Mouse (Mus musculus): ENCODE data around the gene Snx20. TPM values are rescaled to one million over a fixed set of nuclear protein-coding genes. Genes with fewer than 3 reads are reported as not detected.

Gene Snx20
- polyA plus RNA-seq, 1 experiment from 2014 or later = 0.83 TPM

GRCm38 (mm10) chr8:88621408-88621807 lies 14.5 kb downstream of the Snx20 start:
- Histone ChIP-seq H3K27ac (ENCODE audit: low read depth, low read length) (no peak overlapping the region), H3K36me3 (ENCODE audit: control insufficient read depth, insufficient read depth, low read length) (no peaks in the 10 kb centered on the region), H3K4me3 (ENCODE audit: low read depth, low read length) (no peak overlapping the region), H3K4me1 (replicated peaks; ENCODE audit: control insufficient read depth, insufficient read depth, low read length) (no peaks in the 10 kb centered on the region), H3K27me3 (ENCODE audit: control insufficient read depth, insufficient read depth, low read length) (peaks cover 4% of the 10 kb centered on the region), H3K9me3 (ENCODE audit: control insufficient read depth, low read length) (no peaks in the 10 kb centered on the region), H3K9ac (ENCODE audit: low read length) (no peak overlapping the region), H3K4me2 (ENCODE audit: low read depth, low read length, severe bottlenecking) (0 out of 2 replicates have a peak overlapping the region, but pooled peaks have one; percentile 2)
- WGBS = 2% methylated on average over 8 of the region's 8 CpGs
- ATAC-seq (replicated peaks; ENCODE audit: low FRiP score) (no peak), DNase-seq (ENCODE audit: low spot score) (peak; percentile 85)

GRCm38 (mm10) chr8:88620931-88621330 lies 15.0 kb downstream of the Snx20 start:
- no peaks in the 10 kb centered on the region for H3K36me3 ChIP-seq (ENCODE audit: control insufficient read depth, insufficient read depth, low read length)
- no peak overlapping the region for H3K4me3 ChIP-seq (ENCODE audit: low read depth, low read length)
- DNase-seq (ENCODE audit: low spot score) = no peak
- ATAC-seq (replicated peaks; ENCODE audit: low FRiP score) = no peak
- no peaks in the 10 kb centered on the region for H3K4me1 ChIP-seq (replicated peaks; ENCODE audit: control insufficient read depth, insufficient read depth, low read length)
- H3K4me2 ChIP-seq (ENCODE audit: low read depth, low read length, severe bottlenecking) = no peak overlapping the region
- H3K9ac ChIP-seq (ENCODE audit: low read length) = no peak overlapping the region
- WGBS = 77% methylated on average over 5 of the region's 5 CpGs
- H3K27ac ChIP-seq (ENCODE audit: low read depth, low read length) = no peak overlapping the region
- no peaks in the 10 kb centered on the region for H3K9me3 ChIP-seq (ENCODE audit: control insufficient read depth, low read length)
- H3K27me3 ChIP-seq (ENCODE audit: control insufficient read depth, insufficient read depth, low read length) = no peaks in the 10 kb centered on the region

- no peak overlapping the region for H3K4me2 ChIP-seq (ENCODE audit: low read depth, low read length, severe bottlenecking)
- H3K4me3 ChIP-seq (ENCODE audit: low read depth, low read length) = no peak overlapping the region
- H3K9me3 ChIP-seq (ENCODE audit: control insufficient read depth, low read length) = no peaks in the 10 kb centered on the region
- H3K27me3 ChIP-seq (ENCODE audit: control insufficient read depth, insufficient read depth, low read length) = no peaks in the 10 kb centered on the region
- no peaks in the 10 kb centered on the region for H3K36me3 ChIP-seq (ENCODE audit: control insufficient read depth, insufficient read depth, low read length)
- no peak overlapping the region for H3K9ac ChIP-seq (ENCODE audit: low read length)
- no peaks in the 10 kb centered on the region for H3K4me1 ChIP-seq (replicated peaks; ENCODE audit: control insufficient read depth, insufficient read depth, low read length)
- DNase-seq (ENCODE audit: low spot score) = no peak
- no peak overlapping the region for H3K27ac ChIP-seq (ENCODE audit: low read depth, low read length)
- WGBS = 88% methylated on average over 3 of the region's 3 CpGs
- no peak for ATAC-seq (replicated peaks; ENCODE audit: low FRiP score)
These were observed 16.4 kb downstream of the Snx20 start for GRCm38 (mm10) chr8:88619513-88619912.

GRCm38 (mm10) chr8:88618612-88619011 lies 17.3 kb downstream of the Snx20 start:
- Histone ChIP-seq H3K9ac (ENCODE audit: low read length) (no peak overlapping the region), H3K4me2 (ENCODE audit: low read depth, low read length, severe bottlenecking) (no peak overlapping the region), H3K27me3 (ENCODE audit: control insufficient read depth, insufficient read depth, low read length) (no peaks in the 10 kb centered on the region), H3K4me1 (replicated peaks; ENCODE audit: control insufficient read depth, insufficient read depth, low read length) (no peaks in the 10 kb centered on the region), H3K4me3 (ENCODE audit: low read depth, low read length) (no peak overlapping the region), H3K36me3 (ENCODE audit: control insufficient read depth, insufficient read depth, low read length) (no peaks in the 10 kb centered on the region), H3K9me3 (ENCODE audit: control insufficient read depth, low read length) (no peaks in the 10 kb centered on the region), H3K27ac (ENCODE audit: low read depth, low read length) (no peak overlapping the region)
- WGBS = 84% methylated on average over 5 of the region's 5 CpGs
- ATAC-seq (replicated peaks; ENCODE audit: low FRiP score) (no peak), DNase-seq (ENCODE audit: low spot score) (no peak)

- WGBS = 84% methylated on average over 5 of the region's 5 CpGs
These were observed 20.9 kb downstream of the Snx20 start for GRCm38 (mm10) chr8:88614981-88615380.

GRCm38 (mm10) chr8:88610271-88610670 lies 25.7 kb downstream of the Snx20 start:
- no peak for DNase-seq (ENCODE audit: low spot score)
- no peaks in the 10 kb centered on the region for H3K36me3 ChIP-seq (ENCODE audit: control insufficient read depth, insufficient read depth, low read length)
- WGBS = 63% methylated on average over 6 of the region's 6 CpGs
- ATAC-seq (replicated peaks; ENCODE audit: low FRiP score) = no peak
- no peaks in the 10 kb centered on the region for H3K27me3 ChIP-seq (ENCODE audit: control insufficient read depth, insufficient read depth, low read length)
- H3K9ac ChIP-seq (ENCODE audit: low read length) = no peak overlapping the region
- peaks cover 2% of the 10 kb centered on the region; the same call in 1 of the 2 replicates for H3K4me1 ChIP-seq (replicated peaks; ENCODE audit: control insufficient read depth, insufficient read depth, low read length)
- no peak overlapping the region for H3K4me3 ChIP-seq (ENCODE audit: low read depth, low read length)
- H3K9me3 ChIP-seq (ENCODE audit: control insufficient read depth, low read length) = no peaks in the 10 kb centered on the region
- no peak overlapping the region for H3K4me2 ChIP-seq (ENCODE audit: low read depth, low read length, severe bottlenecking)
- no peak overlapping the region for H3K27ac ChIP-seq (ENCODE audit: low read depth, low read length)

More at GRCm38 (mm10) chr8:88614981-88615380, 20.9 kb downstream of the Snx20 start:
- Histone ChIP-seq H3K4me2 (ENCODE audit: low read depth, low read length, severe bottlenecking) (no peak overlapping the region), H3K36me3 (ENCODE audit: control insufficient read depth, insufficient read depth, low read length) (no peaks in the 10 kb centered on the region), H3K4me3 (ENCODE audit: low read depth, low read length) (no peak overlapping the region), H3K9me3 (ENCODE audit: control insufficient read depth, low read length) (no peaks in the 10 kb centered on the region), H3K9ac (ENCODE audit: low read length) (no peak overlapping the region), H3K27ac (ENCODE audit: low read depth, low read length) (no peak overlapping the region), H3K27me3 (ENCODE audit: control insufficient read depth, insufficient read depth, low read length) (no peaks in the 10 kb centered on the region), H3K4me1 (replicated peaks; ENCODE audit: control insufficient read depth, insufficient read depth, low read length) (no peaks in the 10 kb centered on the region)
- DNase-seq (ENCODE audit: low spot score) (no peak), ATAC-seq (replicated peaks; ENCODE audit: low FRiP score) (no peak)

GRCm38 (mm10) chr8:88609036-88609435 lies 26.9 kb downstream of the Snx20 start:
- no peaks in the 10 kb centered on the region for H3K36me3 ChIP-seq (ENCODE audit: control insufficient read depth, insufficient read depth, low read length)
- 73% methylated on average over 8 of the region's 8 CpGs for WGBS
- no peak overlapping the region for H3K9ac ChIP-seq (ENCODE audit: low read length)
- H3K27me3 ChIP-seq (ENCODE audit: control insufficient read depth, insufficient read depth, low read length) = no peaks in the 10 kb centered on the region
- H3K4me2 ChIP-seq (ENCODE audit: low read depth, low read length, severe bottlenecking) = no peak overlapping the region
- H3K4me1 ChIP-seq (replicated peaks; ENCODE audit: control insufficient read depth, insufficient read depth, low read length) = peaks cover 3% of the 10 kb centered on the region; the same call in 1 of the 2 replicates
- DNase-seq (ENCODE audit: low spot score) (no peak), ATAC-seq (replicated peaks; ENCODE audit: low FRiP score) (no peak)
- H3K9me3 ChIP-seq (ENCODE audit: control insufficient read depth, low read length) = no peaks in the 10 kb centered on the region
- no peak overlapping the region for H3K4me3 ChIP-seq (ENCODE audit: low read depth, low read length)
- H3K27ac ChIP-seq (ENCODE audit: low read depth, low read length) = no peak overlapping the region

- no peak overlapping the region for H3K27ac ChIP-seq (ENCODE audit: low read depth, low read length)
- no peaks in the 10 kb centered on the region for H3K36me3 ChIP-seq (ENCODE audit: control insufficient read depth, insufficient read depth, low read length)
- H3K27me3 ChIP-seq (ENCODE audit: control insufficient read depth, insufficient read depth, low read length) = no peaks in the 10 kb centered on the region
- no peak overlapping the region for H3K4me3 ChIP-seq (ENCODE audit: low read depth, low read length)
- DNase-seq (ENCODE audit: low spot score) (no peak), ATAC-seq (replicated peaks; ENCODE audit: low FRiP score) (no peak)
- H3K4me1 ChIP-seq (replicated peaks; ENCODE audit: control insufficient read depth, insufficient read depth, low read length) = peaks cover 8% of the 10 kb centered on the region; the same call in 1 of the 2 replicates
- no peaks in the 10 kb centered on the region for H3K9me3 ChIP-seq (ENCODE audit: control insufficient read depth, low read length)
- no peak overlapping the region for H3K4me2 ChIP-seq (ENCODE audit: low read depth, low read length, severe bottlenecking)
- H3K9ac ChIP-seq (ENCODE audit: low read length) = no peak overlapping the region
- WGBS = 47% methylated on average over 13 of the region's 13 CpGs
These were observed 30.4 kb downstream of the Snx20 start for GRCm38 (mm10) chr8:88605361-88606040.
